18 mouse cellular contexts compared by ENCODE assay signal in genomic region chrX:51592751-51593150, GRCm38 (mm10).
DNase-seq lines count a peak whose midpoint lies in the region; ATAC-seq and TF ChIP-seq lines count a peak whose summit lies in the region.
"Had no signal": no experiment of that assay in that cellular context is flagged by ENCODE, and none has a peak within 500 bp of the region (broad histone marks: within the 10 kb centered on the region; RNA-seq: fewer than 3 reads in every experiment).

No protein-coding gene starts in this region.

- no peaks in the 10 kb centered on the region for H3K36me3 ChIP-seq in hindbrain, embryonic 16.5 days (ENCODE audit: control insufficient read depth, insufficient read depth, low read length)
- no peaks in the 10 kb centered on the region for H3K36me3 ChIP-seq in hindbrain, embryonic 10.5 days
- H3K36me3 ChIP-seq: limb, embryonic 15.5 days; midbrain, embryonic 10.5 days; neural tube, embryonic 15.5 days had no signal

- no peak overlapping the region for H3K4me3 ChIP-seq in hindbrain, embryonic 16.5 days (ENCODE audit: low read length)
- no peak overlapping the region for H3K4me3 ChIP-seq in hindbrain, embryonic 10.5 days
- H3K4me3 ChIP-seq in cerebellum, adult 2 months (replicated peaks; ENCODE audit: insufficient read depth, low read depth, low read length) = no peak overlapping the region
- H3K4me3 ChIP-seq: limb, embryonic 15.5 days; midbrain, embryonic 10.5 days; neural tube, embryonic 15.5 days had no signal

- DNase-seq in hindbrain, embryonic 10.5 days (ENCODE audit: low spot score) = no peak
- DNase-seq in cerebellum, adult 2 months = peak; percentile 14 to 51
- DNase-seq in frontal cortex, postnatal 36 days (ENCODE audit: low spot score in 2 of 2) = peak; percentile 16 to 55
- peak; percentile 26 to 39 for DNase-seq in right cerebral cortex, postnatal 10 days (ENCODE audit: low spot score in 2 of 2)
- DNase-seq in adrenal gland, adult 8-10 months = no peak
- DNase-seq in kidney, adult 18-20 months = no peak
- no peak for DNase-seq in embryo, embryonic 9.5 days (ENCODE audit: extremely low spot score)
- DNase-seq: B cell, adult 2 months; gastrocnemius, postnatal 14 days; heart, postnatal 10 days; kidney, adult 9 months; liver, postnatal 0 days; retina, postnatal 1 day had no signal

- no peaks in the 10 kb centered on the region for H3K27me3 ChIP-seq in hindbrain, embryonic 16.5 days (replicated peaks; ENCODE audit: control insufficient read depth, insufficient read depth, low read length)
- H3K27me3 ChIP-seq in hindbrain, embryonic 10.5 days (ENCODE audit: insufficient read depth, poor library complexity, severe bottlenecking) = no peaks in the 10 kb centered on the region
- H3K27me3 ChIP-seq in cerebellum, adult 2 months (ENCODE audit: control insufficient read depth, insufficient read depth, low read length) = no peaks in the 10 kb centered on the region
- H3K27me3 ChIP-seq: limb, embryonic 15.5 days; neural tube, embryonic 15.5 days had no signal

- H3K4me2 ChIP-seq in hindbrain, embryonic 16.5 days (ENCODE audit: low read length) = no peak overlapping the region
- H3K4me2 ChIP-seq: limb, embryonic 15.5 days; neural tube, embryonic 15.5 days had no signal

- 69% methylated on average over 1 of the region's 1 CpGs for WGBS in hindbrain, embryonic 16.5 days
- WGBS in hindbrain, embryonic 10.5 days = 93% methylated on average over 1 of the region's 1 CpGs
- 40% methylated on average over 1 of the region's 1 CpGs for WGBS in cerebellum, adult 2 months

- H3K27ac ChIP-seq in hindbrain, embryonic 16.5 days (ENCODE audit: low read depth, low read length) = no peak overlapping the region
- H3K27ac ChIP-seq in hindbrain, embryonic 10.5 days = no peak overlapping the region
- no peak overlapping the region for H3K27ac ChIP-seq in cerebellum, adult 2 months (ENCODE audit: insufficient read depth, low read length)
- H3K27ac ChIP-seq: hindbrain, postnatal 0 days; limb, embryonic 15.5 days; midbrain, embryonic 10.5 days; neural tube, embryonic 15.5 days had no signal

- ATAC-seq in hindbrain, embryonic 16.5 days = 0 out of 2 replicates have a peak, but pooled peaks have one; percentile 40
- ATAC-seq: hindbrain, postnatal 0 days; liver, postnatal 0 days had no signal

- H3K9me3 ChIP-seq in hindbrain, embryonic 16.5 days (ENCODE audit: control insufficient read depth, low read length) = 0 out of 2 replicates have a peak, but pooled peaks cover 3% of the 10 kb centered on the region
- no peaks in the 10 kb centered on the region; the same call in 1 of the 2 replicates for H3K9me3 ChIP-seq in hindbrain, embryonic 10.5 days
- H3K9me3 ChIP-seq: limb, embryonic 15.5 days; midbrain, embryonic 10.5 days; neural tube, embryonic 15.5 days had no signal

- H3K4me1 ChIP-seq in hindbrain, embryonic 16.5 days (ENCODE audit: control insufficient read depth, insufficient read depth, low read depth, low read length) = no peaks in the 10 kb centered on the region
- no peaks in the 10 kb centered on the region for H3K4me1 ChIP-seq in hindbrain, embryonic 10.5 days (replicated peaks)
- H3K4me1 ChIP-seq in cerebellum, adult 2 months (ENCODE audit: control insufficient read depth, insufficient read depth, low read length) = no peaks in the 10 kb centered on the region; the same call in 1 of the 2 replicates
- H3K4me1 ChIP-seq: limb, embryonic 15.5 days; midbrain, embryonic 10.5 days; neural tube, embryonic 15.5 days had no signal

- TF ChIP-seq POLR2A in cerebellum, adult 2 months (IDR thresholded peaks at IDR 0.05; ENCODE audit: borderline replicate concordance, insufficient read depth, low read length) = no peak

- no peak for TF ChIP-seq CTCF in cerebellum, adult 2 months (IDR thresholded peaks at IDR 0.05; ENCODE audit: borderline replicate concordance, insufficient read depth, low read depth, low read length)

- H3K9ac ChIP-seq in hindbrain, embryonic 16.5 days (ENCODE audit: low read depth, low read length) = no peak overlapping the region
- H3K9ac ChIP-seq: limb, embryonic 15.5 days; liver, postnatal 0 days; neural tube, embryonic 15.5 days had no signal

Comparison
In these comparisons a context has a peak if more than half of its experiments do, and no peak if none do; other contexts are left out.
1. DNase-seq: peak in cerebellum, adult 2 months (2 of 2), frontal cortex, postnatal 36 days (2 of 2) and right cerebral cortex, postnatal 10 days (2 of 2); none in hindbrain, embryonic 10.5 days (single experiment), adrenal gland, adult 8-10 months (single experiment), kidney, adult 18-20 months (single experiment) and embryo, embryonic 9.5 days (single experiment).